Mouse (Mus musculus): ENCODE results near the gene Arf6. TPM values are rescaled to one million over a fixed set of nuclear protein-coding genes. Genes with fewer than 3 reads are reported as not detected.

Gene Arf6
- polyA plus RNA-seq, 1 experiment from 2014 or later: 29.0 TPM

DNA sequence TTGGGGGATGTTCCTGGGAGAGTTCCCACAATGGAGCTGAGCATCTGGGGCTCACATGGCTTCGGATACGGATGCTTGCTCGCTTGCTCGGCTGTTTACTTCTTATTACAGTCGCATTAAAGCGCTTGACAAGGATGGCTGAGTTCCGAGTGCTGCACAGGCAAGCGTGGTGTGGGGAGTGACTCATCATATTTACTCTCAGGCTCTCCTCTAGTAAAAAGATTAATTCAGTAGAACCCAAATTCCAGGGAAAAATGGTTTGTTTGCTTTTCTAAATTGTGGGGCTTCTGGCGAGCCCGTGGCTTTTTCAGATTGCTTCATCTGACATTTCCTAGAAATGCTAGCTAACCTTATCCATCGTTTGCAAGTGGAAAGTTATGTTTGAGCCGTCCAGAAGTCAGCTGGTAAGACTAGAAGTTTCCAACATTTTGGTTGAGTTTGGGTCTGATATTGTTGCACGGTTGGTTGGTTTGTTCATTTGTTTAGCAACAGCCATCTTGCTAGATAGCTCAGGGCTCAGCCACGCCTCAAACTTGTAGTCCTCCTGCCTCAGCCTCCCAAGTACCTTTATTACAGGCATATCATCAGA is 47.2 kb downstream of the Arf6 start:
- 93% methylated on average over 14 of the region's 14 CpGs for WGBS
- no peaks in the 10 kb centered on the region for H3K27me3 ChIP-seq
- H3K27ac ChIP-seq: no peak overlapping the region
- peaks cover 8% of the 10 kb centered on the region for H3K9me3 ChIP-seq (replicated peaks)
- H3K36me3 ChIP-seq (ENCODE audit: poor library complexity, severe bottlenecking): no peaks in the 10 kb centered on the region
- H3K4me2 ChIP-seq: no peak overlapping the region
- H3K4me3 ChIP-seq: no peak overlapping the region
- no peak overlapping the region for H3K9ac ChIP-seq
- no peak for ATAC-seq
- no peaks in the 10 kb centered on the region for H3K4me1 ChIP-seq

GRCm38 (mm10) chr12:69419606-69420005 is 47.7 kb downstream of the Arf6 start:
- WGBS: 91% methylated on average over 4 of the region's 4 CpGs
- no peak overlapping the region for H3K27ac ChIP-seq
- no peak for ATAC-seq

GRCm38 (mm10) chr12:69420716-69421115 is 48.8 kb downstream of the Arf6 start:
- WGBS: 73% methylated on average over 3 of the region's 3 CpGs

More at GRCm38 (mm10) chr12:69419606-69420005, 47.7 kb downstream of the Arf6 start:
- H3K4me1 ChIP-seq: no peaks in the 10 kb centered on the region
- H3K4me3 ChIP-seq: no peak overlapping the region
- no peak overlapping the region for H3K9ac ChIP-seq
- no peaks in the 10 kb centered on the region for H3K27me3 ChIP-seq
- no peaks in the 10 kb centered on the region for H3K36me3 ChIP-seq (ENCODE audit: poor library complexity, severe bottlenecking)
- no peak overlapping the region for H3K4me2 ChIP-seq
- peaks cover 8% of the 10 kb centered on the region for H3K9me3 ChIP-seq (replicated peaks)

GRCm38 (mm10) chr12:69422827-69423537 is 51.0 kb downstream of the Arf6 start:
- no peak for ATAC-seq
- no peak overlapping the region for H3K4me2 ChIP-seq
- H3K36me3 ChIP-seq (ENCODE audit: poor library complexity, severe bottlenecking): no peaks in the 10 kb centered on the region
- H3K4me1 ChIP-seq: 0 out of 2 replicates have a peak, but pooled peaks cover 3% of the 10 kb centered on the region
- peaks cover 8% of the 10 kb centered on the region for H3K9me3 ChIP-seq (replicated peaks)
- H3K4me3 ChIP-seq: no peak overlapping the region
- no peak overlapping the region for H3K9ac ChIP-seq
- WGBS: 89% methylated on average over 20 of the region's 20 CpGs
- H3K27ac ChIP-seq: no peak overlapping the region
- no peaks in the 10 kb centered on the region for H3K27me3 ChIP-seq

More at GRCm38 (mm10) chr12:69420716-69421115, 48.8 kb downstream of the Arf6 start:
- Histone ChIP-seq H3K36me3 (ENCODE audit: poor library complexity, severe bottlenecking) (no peaks in the 10 kb centered on the region), H3K4me1 (0 out of 2 replicates have a peak, but pooled peaks cover 3% of the 10 kb centered on the region), H3K4me3 (no peak overlapping the region), H3K4me2 (no peak overlapping the region), H3K9me3 (replicated peaks) (peaks cover 8% of the 10 kb centered on the region), H3K27ac (no peak overlapping the region), H3K27me3 (no peaks in the 10 kb centered on the region), H3K9ac (no peak overlapping the region)
- ATAC-seq: no peak

Small RNA genes lying within 50 kb of the gene (microRNA-seq; reads per million reads assigned to microRNA genes)
- gene Gm47299 (not detected), gene Gm47305 (not detected)

Other genes with a start within 250 kb of the Arf6 start
- gene Rps29, start 213.0 kb upstream of the Arf6 start, polyA plus RNA-seq (2015; fragmentation: Nextera tagmentation; extraction: Ambion mirVana): 1,496 and 1,783 TPM in 2 replicates
- gene Lrr1, start 203.3 kb upstream of the Arf6 start, polyA plus RNA-seq (2015; fragmentation: Nextera tagmentation; extraction: Ambion mirVana): 25.9 and 26.0 TPM in 2 replicates
- 402 and 469 TPM in 2 replicates for gene Rpl36al, start 188.1 kb upstream of the Arf6 start, polyA plus RNA-seq (2015; fragmentation: Nextera tagmentation; extraction: Ambion mirVana)
- gene Mgat2, start 188.0 kb upstream of the Arf6 start, polyA plus RNA-seq (2015; fragmentation: Nextera tagmentation; extraction: Ambion mirVana): 28.6 and 29.3 TPM in 2 replicates
- 37.0 TPM in 2 replicates for gene Gm49383, start 175.0 kb upstream of the Arf6 start, polyA plus RNA-seq (2015; fragmentation: Nextera tagmentation; extraction: Ambion mirVana)
- gene Dnaaf2, start 173.7 kb upstream of the Arf6 start, polyA plus RNA-seq (2015; fragmentation: Nextera tagmentation; extraction: Ambion mirVana): 11.1 and 13.5 TPM in 2 replicates
- 32.5 and 32.9 TPM in 2 replicates for gene Gm49384, start 167.9 kb upstream of the Arf6 start, polyA plus RNA-seq (2015; fragmentation: Nextera tagmentation; extraction: Ambion mirVana)
- gene Pole2, start 144.0 kb upstream of the Arf6 start, polyA plus RNA-seq (2015; fragmentation: Nextera tagmentation; extraction: Ambion mirVana): 21.5 and 22.1 TPM in 2 replicates
- gene Klhdc1, start 131.0 kb upstream of the Arf6 start, polyA plus RNA-seq (2015; fragmentation: Nextera tagmentation; extraction: Ambion mirVana): 6.4 and 9.3 TPM in 2 replicates
- 264 and 267 TPM in 2 replicates for gene Klhdc2, start 75.5 kb upstream of the Arf6 start, polyA plus RNA-seq (2015; fragmentation: Nextera tagmentation; extraction: Ambion mirVana)
- 99.3 and 99.9 TPM in 2 replicates for gene Nemf, start 15.0 kb upstream of the Arf6 start, polyA plus RNA-seq (2015; fragmentation: Nextera tagmentation; extraction: Ambion mirVana)
- 0.63 and 0.80 TPM in 2 replicates for gene Gm9887, start 308 bp downstream of the Arf6 start, polyA plus RNA-seq (2015; fragmentation: Nextera tagmentation; extraction: Ambion mirVana)
- gene Vcpkmt, start 210.9 kb downstream of the Arf6 start, polyA plus RNA-seq (2015; fragmentation: Nextera tagmentation; extraction: Ambion mirVana): 26.0 and 26.9 TPM in 2 replicates

All from forebrain, embryonic 13.5 days (tissue).